Mouse (Mus musculus) stomach, postnatal 0 days (tissue): ENCODE results near the gene Mfap3.

Experiments
- CTCF ChIP-seq: IDR thresholded peaks from 2 replicates; pipeline ENCODE4 v1.5.1; 2016; ENCODE audit warnings: antibody characterized with exemption, low read depth, mild to moderate bottlenecking, moderate library complexity
- EP300 ChIP-seq: optimal IDR thresholded peaks from 2 replicates; pipeline ENCODE3; 2016; ENCODE audit warnings: antibody characterized with exemption

GRCm38 (mm10) chr11:57553015-57553780 is 34.7 kb downstream of the Mfap3 start:
- no peak for TF ChIP-seq CTCF
- no peak for TF ChIP-seq EP300
